Mouse (Mus musculus): Measurements from ENCODE around the gene Fam173a. TPM values are rescaled to one million over a fixed set of nuclear protein-coding genes. Genes with fewer than 3 reads are reported as not detected.

Gene Fam173a
- polyA plus RNA-seq, 1 experiment from 2014 or later = 89.0 TPM

GRCm38 (mm10) chr17:25783861-25784574 lies 8.7 kb downstream of the Fam173a start:
- Histone ChIP-seq H3K27me3 (ENCODE audit: control insufficient read depth, insufficient read depth, low read length) (no peaks in the 10 kb centered on the region), H3K36me3 (ENCODE audit: control insufficient read depth, insufficient read depth, low read length) (peaks cover 37% of the 10 kb centered on the region), H3K4me2 (ENCODE audit: low read length) (peak overlapping the region; percentile 91), H3K9ac (replicated peaks; ENCODE audit: low read length) (peak overlapping the region; percentile 75), H3K27ac (replicated peaks; ENCODE audit: low read depth, low read length) (no peak overlapping the region), H3K4me1 (ENCODE audit: control insufficient read depth, insufficient read depth, low read length) (peaks cover 13% of the 10 kb centered on the region), H3K4me3 (replicated peaks; ENCODE audit: low read depth, low read length) (peak overlapping the region; percentile 73), H3K9me3 (ENCODE audit: control insufficient read depth, low read length) (no peaks in the 10 kb centered on the region)
- 83% methylated on average over 15 of the region's 15 CpGs for WGBS
- ATAC-seq (ENCODE audit: low FRiP score, low TSS enrichment) (no peak), DNase-seq (no peak)

- H3K36me3 ChIP-seq (ENCODE audit: control insufficient read depth, insufficient read depth, low read length) = peaks cover 34% of the 10 kb centered on the region
- no peak overlapping the region for H3K4me2 ChIP-seq (ENCODE audit: low read length)
- H3K27ac ChIP-seq (replicated peaks; ENCODE audit: low read depth, low read length) = no peak overlapping the region
- ATAC-seq (ENCODE audit: low FRiP score, low TSS enrichment) (no peak), DNase-seq (no peak)
- peak overlapping the region; percentile 34; the same call in 1 of the 2 replicates for H3K9ac ChIP-seq (replicated peaks; ENCODE audit: low read length)
- H3K9me3 ChIP-seq (ENCODE audit: control insufficient read depth, low read length) = no peaks in the 10 kb centered on the region
- peaks cover 13% of the 10 kb centered on the region for H3K4me1 ChIP-seq (ENCODE audit: control insufficient read depth, insufficient read depth, low read length)
- no peaks in the 10 kb centered on the region for H3K27me3 ChIP-seq (ENCODE audit: control insufficient read depth, insufficient read depth, low read length)
- 83% methylated on average over 7 of the region's 7 CpGs for WGBS
- H3K4me3 ChIP-seq (replicated peaks; ENCODE audit: low read depth, low read length) = no peak overlapping the region
These were observed 9.6 kb downstream of the Fam173a start for GRCm38 (mm10) chr17:25783086-25783485.

- WGBS = 83% methylated on average over 6 of the region's 6 CpGs
- DNase-seq (no peak), ATAC-seq (ENCODE audit: low FRiP score, low TSS enrichment) (no peak)
- Histone ChIP-seq H3K9ac (replicated peaks; ENCODE audit: low read length) (no peak overlapping the region), H3K27me3 (ENCODE audit: control insufficient read depth, insufficient read depth, low read length) (no peaks in the 10 kb centered on the region), H3K4me2 (ENCODE audit: low read length) (no peak overlapping the region), H3K36me3 (ENCODE audit: control insufficient read depth, insufficient read depth, low read length) (peaks cover 34% of the 10 kb centered on the region), H3K9me3 (ENCODE audit: control insufficient read depth, low read length) (no peaks in the 10 kb centered on the region), H3K4me1 (ENCODE audit: control insufficient read depth, insufficient read depth, low read length) (peaks cover 13% of the 10 kb centered on the region), H3K4me3 (replicated peaks; ENCODE audit: low read depth, low read length) (no peak overlapping the region), H3K27ac (replicated peaks; ENCODE audit: low read depth, low read length) (no peak overlapping the region)
These were observed 11.4 kb downstream of the Fam173a start for GRCm38 (mm10) chr17:25781339-25781738.

GRCm38 (mm10) chr17:25777948-25778347 lies 14.8 kb downstream of the Fam173a start:
- ATAC-seq (ENCODE audit: low FRiP score, low TSS enrichment) = no peak
- H3K27ac ChIP-seq (replicated peaks; ENCODE audit: low read depth, low read length) = no peak overlapping the region
- H3K9me3 ChIP-seq (ENCODE audit: control insufficient read depth, low read length) = no peaks in the 10 kb centered on the region
- no peak overlapping the region for H3K9ac ChIP-seq (replicated peaks; ENCODE audit: low read length)
- no peak overlapping the region for H3K4me3 ChIP-seq (replicated peaks; ENCODE audit: low read depth, low read length)
- WGBS = 95% methylated on average over 5 of the region's 5 CpGs
- H3K36me3 ChIP-seq (ENCODE audit: control insufficient read depth, insufficient read depth, low read length) = peaks cover 22% of the 10 kb centered on the region
- DNase-seq = no peak
- no peak overlapping the region for H3K4me2 ChIP-seq (ENCODE audit: low read length)
- peaks cover 7% of the 10 kb centered on the region for H3K4me1 ChIP-seq (ENCODE audit: control insufficient read depth, insufficient read depth, low read length)
- no peaks in the 10 kb centered on the region for H3K27me3 ChIP-seq (ENCODE audit: control insufficient read depth, insufficient read depth, low read length)

GRCm38 (mm10) chr17:25775318-25776062 lies 17.2 kb downstream of the Fam173a start:
- no peak for DNase-seq
- Histone ChIP-seq H3K4me3 (replicated peaks; ENCODE audit: low read depth, low read length) (no peak overlapping the region), H3K4me1 (ENCODE audit: control insufficient read depth, insufficient read depth, low read length) (peaks cover 7% of the 10 kb centered on the region), H3K36me3 (ENCODE audit: control insufficient read depth, insufficient read depth, low read length) (no peaks in the 10 kb centered on the region; the same call in 1 of the 2 replicates), H3K9me3 (ENCODE audit: control insufficient read depth, low read length) (no peaks in the 10 kb centered on the region), H3K27me3 (ENCODE audit: control insufficient read depth, insufficient read depth, low read length) (no peaks in the 10 kb centered on the region), H3K9ac (replicated peaks; ENCODE audit: low read length) (no peak overlapping the region), H3K4me2 (ENCODE audit: low read length) (no peak overlapping the region), H3K27ac (replicated peaks; ENCODE audit: low read depth, low read length) (no peak overlapping the region)
- WGBS = 78% methylated on average over 10 of the region's 10 CpGs
- ATAC-seq (ENCODE audit: low FRiP score, low TSS enrichment) = no peak

- Histone ChIP-seq H3K27me3 (ENCODE audit: control insufficient read depth, insufficient read depth, low read length) (no peaks in the 10 kb centered on the region), H3K4me2 (ENCODE audit: low read length) (peak within 1 kb of the TSS; percentile 89), H3K4me1 (ENCODE audit: control insufficient read depth, insufficient read depth, low read length) (peaks cover 7% of the 10 kb centered on the region), H3K27ac (replicated peaks; ENCODE audit: low read depth, low read length) (no peak within 1 kb of the TSS), H3K9ac (replicated peaks; ENCODE audit: low read length) (peak within 1 kb of the TSS; percentile 72), H3K4me3 (replicated peaks; ENCODE audit: low read depth, low read length) (peak within 1 kb of the TSS; percentile 64), H3K36me3 (ENCODE audit: control insufficient read depth, insufficient read depth, low read length) (no peaks in the 10 kb centered on the region; the same call in 1 of the 2 replicates), H3K9me3 (ENCODE audit: control insufficient read depth, low read length) (no peaks in the 10 kb centered on the region)
- ATAC-seq (ENCODE audit: low FRiP score, low TSS enrichment) (peak; percentile 83), DNase-seq (peak; percentile 99)
- 0% methylated on average over 37 of the region's 37 CpGs for WGBS
These were observed 19.1 kb downstream of the Fam173a start, which contains the start of gene Narfl for GRCm38 (mm10) chr17:25773549-25774120. Narfl (plus strand) TSS chr17:25773776.

GRCm38 (mm10) chr17:25769331-25769730 lies 23.4 kb downstream of the Fam173a start:
- Histone ChIP-seq H3K9ac (replicated peaks; ENCODE audit: low read length) (no peak overlapping the region), H3K4me1 (ENCODE audit: control insufficient read depth, insufficient read depth, low read length) (peaks cover 5% of the 10 kb centered on the region), H3K36me3 (ENCODE audit: control insufficient read depth, insufficient read depth, low read length) (no peaks in the 10 kb centered on the region), H3K4me3 (replicated peaks; ENCODE audit: low read depth, low read length) (no peak overlapping the region), H3K27me3 (ENCODE audit: control insufficient read depth, insufficient read depth, low read length) (no peaks in the 10 kb centered on the region), H3K4me2 (ENCODE audit: low read length) (no peak overlapping the region), H3K9me3 (ENCODE audit: control insufficient read depth, low read length) (no peaks in the 10 kb centered on the region), H3K27ac (replicated peaks; ENCODE audit: low read depth, low read length) (no peak overlapping the region)
- ATAC-seq (ENCODE audit: low FRiP score, low TSS enrichment) (no peak), DNase-seq (no peak)
- WGBS = 51% methylated on average over 9 of the region's 9 CpGs

- H3K9ac ChIP-seq (replicated peaks; ENCODE audit: low read length) = no peak overlapping the region
- no peak overlapping the region for H3K4me3 ChIP-seq (replicated peaks; ENCODE audit: low read depth, low read length)
- no peaks in the 10 kb centered on the region for H3K9me3 ChIP-seq (ENCODE audit: control insufficient read depth, low read length)
- no peaks in the 10 kb centered on the region for H3K36me3 ChIP-seq (ENCODE audit: control insufficient read depth, insufficient read depth, low read length)
- no peak overlapping the region for H3K27ac ChIP-seq (replicated peaks; ENCODE audit: low read depth, low read length)
- 52% methylated on average over 5 of the region's 5 CpGs for WGBS
- DNase-seq (peak; percentile 57), ATAC-seq (ENCODE audit: low FRiP score, low TSS enrichment) (no peak)
- no peaks in the 10 kb centered on the region for H3K4me1 ChIP-seq (ENCODE audit: control insufficient read depth, insufficient read depth, low read length)
- H3K27me3 ChIP-seq (ENCODE audit: control insufficient read depth, insufficient read depth, low read length) = no peaks in the 10 kb centered on the region
- H3K4me2 ChIP-seq (ENCODE audit: low read length) = no peak overlapping the region
These were observed 26.8 kb downstream of the Fam173a start for GRCm38 (mm10) chr17:25765886-25766285.
